In genomic region chr5:35390848-35391655, GRCm38 (mm10) we compare ENCODE assay signal across 14 mouse cellular contexts. TPM values are rescaled to one million over a fixed set of nuclear protein-coding genes. Genes with fewer than 3 reads are reported as not detected.
DNase-seq lines count a peak whose midpoint lies in the region; ATAC-seq and TF ChIP-seq lines count a peak whose summit lies in the region.
"Had no signal": no experiment of that assay in that cellular context is flagged by ENCODE, and none has a peak within 500 bp of the region (broad histone marks: within the 10 kb centered on the region; RNA-seq: fewer than 3 reads in every experiment).

No protein-coding gene starts in this region.

- TF ChIP-seq CTCF in testis, adult 2 months (IDR thresholded peaks at IDR 0.05; ENCODE audit: control insufficient read depth, insufficient read depth, insufficient replicate concordance, low read depth, low read length), result no peak
- no peak for TF ChIP-seq CTCF in layer of hippocampus, adult 2 months (conservative IDR thresholded peaks at IDR 0.05)

- H3K27ac ChIP-seq in heart, embryonic 11.5 days (ENCODE audit: low read depth, low read length), result no peak overlapping the region
- H3K27ac ChIP-seq in testis, adult 2 months (ENCODE audit: control insufficient read depth, insufficient read depth, low read depth, low read length), result no peak overlapping the region
- H3K27ac ChIP-seq in liver, embryonic 15.5 days (replicated peaks), result no peak overlapping the region
- H3K27ac ChIP-seq in layer of hippocampus, adult 2 months, result no peak overlapping the region

- no peak for ATAC-seq in heart, embryonic 11.5 days (replicated peaks; ENCODE audit: insufficient number of reproducible peaks, low FRiP score, low TSS enrichment)
- no peak for ATAC-seq in liver, embryonic 15.5 days (ENCODE audit: insufficient read depth)
- ATAC-seq in megakaryocyte progenitor cell, adult 5-6 weeks (replicated peaks; ENCODE audit: poor library complexity), result no peak

- H3K4me1 ChIP-seq in heart, embryonic 11.5 days (ENCODE audit: control insufficient read depth, insufficient read depth, low read length), result peaks cover 11% of the 10 kb centered on the region
- peaks cover 41% of the 10 kb centered on the region for H3K4me1 ChIP-seq in testis, adult 2 months (ENCODE audit: control insufficient read depth, insufficient read depth, low read length)
- peaks cover 9% of the 10 kb centered on the region for H3K4me1 ChIP-seq in liver, embryonic 15.5 days (replicated peaks)

- H3K4me2 ChIP-seq in heart, embryonic 11.5 days, result peak overlapping the region; percentile 65
- H3K4me2 ChIP-seq in liver, embryonic 15.5 days, result peak overlapping the region; percentile 44; the same call in 1 of the 2 replicates

- no peaks in the 10 kb centered on the region; the same call in 1 of the 2 replicates for H3K9me3 ChIP-seq in heart, embryonic 11.5 days (replicated peaks; ENCODE audit: control insufficient read depth, low read length)
- H3K9me3 ChIP-seq in liver, embryonic 15.5 days (replicated peaks), result no peaks in the 10 kb centered on the region

- H3K36me3 ChIP-seq in heart, embryonic 11.5 days (ENCODE audit: control insufficient read depth, insufficient read depth, low read length), result no peaks in the 10 kb centered on the region
- H3K36me3 ChIP-seq in testis, adult 2 months (ENCODE audit: control insufficient read depth, insufficient read depth, low read length), result no peaks in the 10 kb centered on the region
- no peaks in the 10 kb centered on the region for H3K36me3 ChIP-seq in liver, embryonic 15.5 days (replicated peaks)

- no peak for DNase-seq in heart, adult 9 months (ENCODE audit: low spot score in 2 of 2)
- DNase-seq in testis, postnatal 14 days (ENCODE audit: low spot score), result no peak
- no peak for DNase-seq in layer of hippocampus, adult 11-12 months (ENCODE audit: low spot score)
- no peak for DNase-seq in layer of hippocampus, adult 2 months (ENCODE audit: low spot score in 2 of 2)
- DNase-seq: cerebellum, adult 8-10 months; kidney, postnatal 25 days; lung, postnatal 14 days; right cerebral cortex, adult 18-20 months had no signal

- TF ChIP-seq POLR2A in testis, adult 2 months (IDR thresholded peaks at IDR 0.05; ENCODE audit: control insufficient read depth, low read depth, low read length), result no peak

- H3K27me3 ChIP-seq in heart, embryonic 11.5 days (ENCODE audit: control insufficient read depth, insufficient read depth, low read length), result peaks cover 100% of the 10 kb centered on the region
- 0 out of 2 replicates have a peak, but pooled peaks cover 1% of the 10 kb centered on the region for H3K27me3 ChIP-seq in testis, adult 2 months (ENCODE audit: control insufficient read depth, insufficient read depth, low read length)
- H3K27me3 ChIP-seq in liver, embryonic 15.5 days, result peaks cover 100% of the 10 kb centered on the region

- peak overlapping the region; percentile 31 for H3K4me3 ChIP-seq in heart, embryonic 11.5 days (ENCODE audit: low read depth, low read length)
- H3K4me3 ChIP-seq in testis, adult 2 months (ENCODE audit: control insufficient read depth, low read depth, low read length), result peak overlapping the region; percentile 61
- no peak overlapping the region for H3K4me3 ChIP-seq in liver, embryonic 15.5 days (replicated peaks)
- no peak overlapping the region for H3K4me3 ChIP-seq in layer of hippocampus, adult 2 months

- 4% methylated on average over 22 of the region's 22 CpGs for WGBS in heart, embryonic 11.5 days (ENCODE audit: insufficient replicate concordance)
- 4% methylated on average over 22 of the region's 22 CpGs for WGBS in liver, embryonic 15.5 days (ENCODE audit: insufficient replicate concordance)

- no peak overlapping the region for H3K9ac ChIP-seq in heart, embryonic 11.5 days (ENCODE audit: low read depth, low read length)
- H3K9ac ChIP-seq in liver, embryonic 15.5 days, result no peak overlapping the region

RNA-seq across cellular contexts. Expression of gene Hmx1, which starts 2.1 kb away (rescaled TPM):
- not detected in 2 replicates for polyA plus RNA-seq in heart, embryonic 11.5 days (2014; fragmentation: Nextera tagmentation; extraction: Ambion mirVana)
- 19.1 and 24.0 TPM in 2 replicates for polyA plus RNA-seq in testis, adult 2 months (2012; rRNA removed)
- not detected in 2 replicates for polyA plus RNA-seq in liver, embryonic 15.5 days (2015; fragmentation: Nextera tagmentation; extraction: Ambion mirVana)
- not detected for total RNA-seq in layer of hippocampus, adult 2 months (2021)
- total RNA-seq in megakaryocyte progenitor cell, adult 5-6 weeks (2015), result not detected in 2 replicates
- not detected in 2 replicates for total RNA-seq in megakaryocyte progenitor cell, adult 5-6 weeks (2017)
- total RNA-seq: adrenal gland, adult 18-20 months had no signal
- polyA plus RNA-seq: frontal cortex, adult 2 months had no signal

Comparison
In these comparisons a context has a peak if more than half of its experiments do, and no peak if none do; other contexts are left out.
1. H3K4me3 ChIP-seq: peak in heart, embryonic 11.5 days (single experiment) and testis, adult 2 months (single experiment); none in liver, embryonic 15.5 days (single experiment) and layer of hippocampus, adult 2 months (single experiment).
2. RNA of gene Hmx1, which starts 2.1 kb away (polyA plus RNA-seq): 19.1 to 24.0 TPM in testis, adult 2 months; not detected in heart, embryonic 11.5 days and not detected in liver, embryonic 15.5 days; every median in the first group is over 10 times any median in the second.